Mouse (Mus musculus): ENCODE data around the gene Vmn1r21.
"Not testable (repeated sequence)": the region's sequence is repeated elsewhere in the genome, so short reads cannot be mapped to it uniquely, and the experiment has no call there.

Vmn1r21 gene

DNA sequence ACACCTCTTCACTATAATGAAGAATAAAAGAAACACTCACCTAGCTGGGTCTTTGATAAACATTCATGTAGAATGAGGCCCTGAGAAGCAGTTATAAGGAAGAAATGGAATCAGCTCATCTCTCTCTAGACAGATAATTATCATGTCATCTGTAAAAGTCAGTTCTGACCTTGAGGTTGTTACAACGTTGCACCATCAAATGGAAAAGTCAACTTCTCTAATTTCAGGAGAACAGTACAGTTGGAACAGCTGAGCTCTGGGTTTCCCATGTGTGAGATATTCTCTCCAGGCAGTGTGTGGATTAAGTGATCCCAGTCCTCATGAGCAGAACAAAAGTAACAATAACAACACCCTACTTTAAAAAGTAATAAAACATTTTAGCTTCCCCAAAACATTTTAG is at the start of gene Vmn1r21:
Vmn1r21 (minus strand) TSS at position 58 of the 400 bp plus-strand sequence.
- H3K27me3 ChIP-seq (ENCODE audit: control insufficient read depth, insufficient read depth, low read length, poor library complexity, severe bottlenecking), result no peaks in the 10 kb centered on the region
- DNase-seq (ENCODE audit: low read depth, low spot score), result no peak

DNA sequence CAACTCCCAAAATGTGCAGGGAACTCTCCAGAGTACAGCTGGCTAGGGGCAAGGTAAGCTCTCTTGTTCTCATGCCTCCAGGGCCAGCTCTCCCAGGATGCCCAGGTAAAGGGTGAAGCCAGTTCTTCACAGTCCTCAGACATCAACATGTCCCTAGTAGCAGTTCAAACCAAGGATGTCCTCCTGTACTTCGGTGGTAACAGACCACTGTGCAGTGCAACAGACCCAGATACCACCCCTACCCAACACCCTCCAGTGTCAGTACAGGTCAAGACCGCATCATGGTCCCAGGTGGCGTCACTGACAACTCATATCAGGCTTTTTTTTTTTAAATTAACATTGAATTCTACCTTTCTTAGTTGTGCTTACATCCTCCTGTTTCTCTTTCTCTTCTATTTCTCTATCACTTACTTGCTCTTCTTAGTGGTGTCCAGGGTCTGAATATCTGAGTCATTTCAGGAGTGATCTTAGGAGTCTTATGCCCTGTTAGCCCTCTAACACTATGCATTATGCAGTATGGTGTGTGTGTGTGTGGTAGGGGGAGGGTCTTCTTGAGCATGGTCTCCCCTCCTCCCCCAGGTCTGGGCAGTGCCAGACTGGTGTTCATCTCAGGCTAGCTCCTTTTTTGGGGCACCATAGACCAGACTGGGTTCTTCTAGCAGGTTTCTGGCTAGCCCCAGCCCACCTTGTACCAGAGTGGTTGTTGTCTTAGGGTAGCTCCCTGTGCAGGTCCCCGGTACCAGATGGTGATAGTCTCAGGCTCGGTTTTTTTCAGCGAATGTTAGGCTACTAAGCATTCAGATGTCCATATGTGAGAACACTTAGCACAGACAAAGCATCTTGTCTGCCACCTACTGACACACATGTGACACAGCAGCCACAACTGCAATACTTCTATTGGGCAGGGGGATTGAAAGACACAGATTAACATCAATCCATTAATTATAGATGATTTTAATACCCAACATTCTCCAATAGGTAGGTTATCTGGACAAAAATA is 9.2 kb upstream of the Vmn1r21 start:
- Histone ChIP-seq H3K36me3 (ENCODE audit: control insufficient read depth, insufficient read depth, low read length, poor library complexity, severe bottlenecking) (no peaks in the 10 kb centered on the region), H3K27me3 (ENCODE audit: control insufficient read depth, insufficient read depth, low read length, poor library complexity, severe bottlenecking) (no peaks in the 10 kb centered on the region)
- peak; percentile 61 for DNase-seq (ENCODE audit: low read depth, low spot score)

More for the DNA sequence above, at the start of gene Vmn1r21:
- H3K36me3 ChIP-seq (ENCODE audit: control insufficient read depth, insufficient read depth, low read length, poor library complexity, severe bottlenecking), result no peaks in the 10 kb centered on the region

DNA sequence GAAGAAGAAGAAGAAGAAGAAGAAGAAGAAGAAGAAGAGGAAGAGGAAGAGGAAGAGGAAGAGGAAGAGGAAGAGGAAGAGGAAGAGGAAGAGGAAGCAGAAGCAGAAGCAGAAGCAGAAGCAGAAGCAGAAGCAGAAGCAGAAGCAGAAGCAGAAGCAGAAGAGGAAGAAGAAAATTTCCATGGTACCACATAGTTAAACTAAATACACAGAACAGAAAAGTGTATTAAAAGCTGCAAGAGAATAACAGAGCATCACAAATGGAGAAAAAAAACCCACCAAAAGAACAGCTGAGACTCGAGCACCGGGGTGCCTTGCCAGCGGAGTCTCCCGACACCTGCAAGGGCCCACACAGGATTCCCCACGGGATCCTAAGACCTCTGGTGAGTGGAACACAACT is 1.0 kb upstream of the Vmn1r21 start:
- not testable (repeated sequence) for DNase-seq (ENCODE audit: low read depth, low spot score); H3K36me3 ChIP-seq (ENCODE audit: control insufficient read depth, insufficient read depth, low read length, poor library complexity, severe bottlenecking); H3K27me3 ChIP-seq (ENCODE audit: control insufficient read depth, insufficient read depth, low read length, poor library complexity, severe bottlenecking)

DNA sequence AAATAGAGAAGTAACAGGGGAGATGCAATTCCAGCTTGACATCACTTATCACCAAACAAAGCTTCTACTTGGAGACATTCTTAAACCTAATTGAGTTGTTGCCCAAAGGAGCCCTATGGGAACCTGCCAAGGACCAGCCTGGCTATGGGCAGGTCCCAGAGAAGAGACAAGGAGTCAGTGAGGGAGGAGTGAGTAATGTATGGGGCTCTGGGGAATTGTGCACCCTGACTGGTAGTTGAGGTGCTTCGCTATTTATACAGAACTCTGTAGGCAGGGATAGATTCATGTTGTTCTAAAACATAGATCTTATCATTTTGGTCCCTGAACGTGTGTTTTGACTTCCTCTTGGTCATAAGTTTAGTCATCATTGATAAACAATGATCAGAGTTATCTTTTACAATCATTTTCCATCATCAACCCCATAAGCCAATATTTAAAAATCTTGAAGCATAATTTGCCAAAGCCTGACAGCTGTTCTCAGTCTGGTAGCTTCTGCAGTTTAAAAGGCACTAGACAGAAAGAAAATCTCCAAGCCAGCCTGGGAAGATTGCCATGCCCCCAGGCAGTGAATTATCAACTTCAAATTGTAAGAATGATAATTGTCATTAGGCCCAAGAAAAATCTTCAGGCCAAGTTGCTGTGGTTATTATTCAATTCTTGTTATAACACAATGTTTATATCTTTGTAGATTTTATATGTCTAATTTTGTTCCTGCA is 10.3 kb downstream of the Vmn1r21 start:
- Histone ChIP-seq H3K27me3 (ENCODE audit: control insufficient read depth, insufficient read depth, low read length, poor library complexity, severe bottlenecking) (no peaks in the 10 kb centered on the region), H3K36me3 (ENCODE audit: control insufficient read depth, insufficient read depth, low read length, poor library complexity, severe bottlenecking) (no peaks in the 10 kb centered on the region)
- no peak for DNase-seq (ENCODE audit: low read depth, low spot score)

DNA sequence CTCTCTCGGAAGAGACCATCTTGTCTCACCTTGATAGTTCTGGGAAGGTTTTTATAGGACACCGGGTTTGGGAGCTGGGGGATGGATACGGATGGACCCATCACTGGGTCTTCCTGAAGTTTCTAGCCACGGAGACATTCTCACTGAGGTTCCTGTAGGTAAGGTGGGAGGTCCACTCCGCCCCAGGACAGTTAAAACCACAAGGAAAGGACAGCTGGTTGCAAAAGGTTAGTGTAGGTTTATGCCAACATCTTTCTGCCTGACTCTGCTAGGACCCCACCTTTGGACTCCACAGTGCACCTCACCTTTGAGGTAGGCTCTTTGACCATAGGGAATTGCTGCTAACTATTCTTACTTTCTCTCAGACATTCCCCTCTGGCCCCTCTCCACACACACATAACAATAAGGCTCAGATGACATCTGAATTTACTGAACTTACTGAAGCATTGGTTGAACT is 24.9 kb downstream of the Vmn1r21 start:
- peak; percentile 5 for DNase-seq (ENCODE audit: low read depth, low spot score)
- Histone ChIP-seq H3K27me3 (ENCODE audit: control insufficient read depth, insufficient read depth, low read length, poor library complexity, severe bottlenecking) (no peaks in the 10 kb centered on the region; the same call in 1 of the 2 replicates), H3K36me3 (ENCODE audit: control insufficient read depth, insufficient read depth, low read length, poor library complexity, severe bottlenecking) (no peaks in the 10 kb centered on the region)

DNA sequence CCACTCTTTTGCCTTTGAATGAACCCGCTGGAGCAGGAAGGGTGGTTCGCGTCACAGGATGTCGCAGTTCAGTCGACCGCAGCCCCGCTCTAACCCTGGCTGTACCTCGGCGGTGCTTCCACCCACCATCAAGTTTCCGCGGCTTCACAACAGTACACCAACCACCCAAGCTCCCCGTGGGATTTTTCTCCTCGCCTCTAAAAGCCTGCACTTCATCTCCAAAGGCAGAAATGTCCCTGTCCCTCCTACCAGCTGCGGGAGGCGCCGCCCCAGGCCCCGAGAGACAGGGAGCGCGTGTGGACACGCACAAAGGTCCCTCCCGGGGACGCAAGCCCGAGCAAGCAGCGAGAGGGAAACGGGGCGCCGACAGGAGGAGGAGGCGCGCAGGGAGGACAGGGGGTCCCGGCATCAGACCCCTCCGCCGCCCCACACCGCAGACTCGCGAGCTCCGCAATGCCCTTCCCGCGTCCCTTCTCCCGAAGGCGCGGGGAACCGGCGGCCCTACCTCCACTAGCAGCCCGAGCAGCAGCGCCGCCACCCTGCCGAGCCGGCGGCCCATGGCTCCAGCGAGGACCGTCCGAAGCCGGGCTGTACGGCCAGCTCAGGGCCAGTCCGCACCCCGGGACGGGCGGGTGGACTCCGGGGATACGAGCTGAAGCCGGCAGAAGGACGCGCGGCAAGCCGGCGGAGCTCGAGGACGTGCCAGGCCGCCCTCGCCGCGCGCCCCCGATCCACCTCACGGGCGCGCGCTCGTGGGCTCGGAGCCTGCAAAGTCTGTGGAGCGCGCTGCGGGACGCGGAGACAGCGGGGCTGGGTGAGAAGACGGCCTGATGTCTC is 25.5 kb downstream of the Vmn1r21 start, which contains the start of gene Vopp1:
Vopp1 (minus strand) TSS at position 738 of the 837 bp plus-strand sequence.
- peak; percentile 72 for DNase-seq (ENCODE audit: low read depth, low spot score)

DNA sequence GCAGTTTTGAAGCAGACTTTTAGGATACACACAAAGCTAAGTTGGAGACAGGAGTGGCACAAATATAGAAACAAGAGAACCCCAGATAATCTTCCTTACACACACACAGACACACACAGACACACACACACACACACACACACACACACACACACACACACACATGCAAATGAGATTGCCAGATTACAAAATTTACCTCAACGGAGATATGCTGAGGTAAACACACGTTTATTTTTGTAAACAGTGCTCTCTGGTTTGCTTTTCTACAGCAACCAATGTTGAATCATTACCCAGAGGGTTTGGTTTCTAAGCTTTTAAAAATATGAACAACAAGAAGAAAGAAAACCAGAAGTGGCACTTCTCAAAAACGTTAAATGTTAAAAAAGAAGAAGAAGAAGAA is 26.7 kb downstream of the Vmn1r21 start:
- Histone ChIP-seq H3K36me3 (ENCODE audit: control insufficient read depth, insufficient read depth, low read length, poor library complexity, severe bottlenecking) (no peaks in the 10 kb centered on the region), H3K27me3 (ENCODE audit: control insufficient read depth, insufficient read depth, low read length, poor library complexity, severe bottlenecking) (no peaks in the 10 kb centered on the region; the same call in 1 of the 2 replicates)
- peak; percentile 27 for DNase-seq (ENCODE audit: low read depth, low spot score)

More for the DNA sequence above, 25.5 kb downstream of the Vmn1r21 start, which contains the start of gene Vopp1:
- no peaks in the 10 kb centered on the region; the same call in 1 of the 2 replicates for H3K27me3 ChIP-seq (ENCODE audit: control insufficient read depth, insufficient read depth, low read length, poor library complexity, severe bottlenecking)
- no peaks in the 10 kb centered on the region for H3K36me3 ChIP-seq (ENCODE audit: control insufficient read depth, insufficient read depth, low read length, poor library complexity, severe bottlenecking)

DNA sequence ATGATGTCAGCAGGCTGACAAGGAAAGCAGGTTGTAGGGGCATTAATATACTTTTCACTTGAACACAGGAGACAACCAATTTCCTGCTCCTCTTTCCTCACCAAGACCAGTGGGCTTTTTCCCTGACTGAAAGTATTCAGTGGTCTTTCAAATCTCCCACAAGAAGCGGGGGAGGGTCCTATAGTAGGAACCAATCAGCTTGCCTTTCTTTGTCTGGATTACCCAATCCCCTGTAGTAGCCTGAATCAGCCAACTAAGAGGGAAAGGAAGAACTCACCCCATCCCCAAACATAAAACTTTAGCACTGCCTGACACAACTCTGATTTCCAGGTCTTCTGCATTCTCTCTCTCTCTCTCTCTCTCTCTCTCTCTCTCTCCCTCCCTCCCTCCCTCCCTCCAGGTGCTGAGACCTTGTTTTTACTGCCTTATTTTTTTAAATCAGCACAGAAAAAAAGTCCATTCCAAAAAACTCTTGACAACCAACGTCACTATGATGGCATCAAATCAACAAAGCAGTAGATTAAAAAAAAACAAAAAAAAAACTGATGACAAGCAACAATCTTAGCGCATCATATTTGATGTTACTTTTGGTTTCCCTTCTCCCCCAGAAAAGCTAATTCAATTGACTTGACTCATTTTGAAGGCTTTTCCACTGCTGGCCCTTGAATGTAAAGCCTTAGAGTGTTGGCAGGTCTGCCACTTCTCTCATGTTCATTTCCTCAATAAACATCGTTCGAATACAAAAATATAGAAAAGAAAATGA is 27.3 kb downstream of the Vmn1r21 start:
- Histone ChIP-seq H3K36me3 (ENCODE audit: control insufficient read depth, insufficient read depth, low read length, poor library complexity, severe bottlenecking) (no peaks in the 10 kb centered on the region), H3K27me3 (ENCODE audit: control insufficient read depth, insufficient read depth, low read length, poor library complexity, severe bottlenecking) (no peaks in the 10 kb centered on the region; the same call in 1 of the 2 replicates)
- DNase-seq (ENCODE audit: low read depth, low spot score), result peak; percentile 35

DNA sequence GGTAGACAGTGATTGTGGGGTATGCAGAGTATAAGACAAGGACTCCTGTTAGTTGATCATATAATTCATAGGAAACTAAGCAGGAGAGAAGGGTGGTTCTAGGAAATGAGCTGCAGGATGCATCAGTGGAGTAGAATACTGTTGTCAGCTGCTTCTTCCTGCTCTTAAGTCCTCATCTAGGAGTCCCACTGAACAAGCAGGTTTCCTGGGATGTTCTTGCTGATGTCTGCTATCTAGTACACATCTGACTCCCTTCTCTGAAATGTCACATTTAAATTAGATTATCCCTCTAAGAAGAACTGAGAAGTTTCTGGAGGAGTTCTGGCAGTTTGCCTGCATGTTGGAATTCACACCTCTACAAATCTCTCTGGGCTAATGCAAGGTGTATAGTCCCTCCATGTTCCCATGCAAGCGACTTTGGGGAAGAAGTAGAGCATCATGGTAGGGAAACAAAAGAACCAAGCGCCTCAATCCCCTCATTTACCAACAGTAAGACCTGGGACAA is 35.7 kb downstream of the Vmn1r21 start:
- Histone ChIP-seq H3K27me3 (ENCODE audit: control insufficient read depth, insufficient read depth, low read length, poor library complexity, severe bottlenecking) (no peaks in the 10 kb centered on the region), H3K36me3 (ENCODE audit: control insufficient read depth, insufficient read depth, low read length, poor library complexity, severe bottlenecking) (no peaks in the 10 kb centered on the region)
- no peak for DNase-seq (ENCODE audit: low read depth, low spot score)

DNA sequence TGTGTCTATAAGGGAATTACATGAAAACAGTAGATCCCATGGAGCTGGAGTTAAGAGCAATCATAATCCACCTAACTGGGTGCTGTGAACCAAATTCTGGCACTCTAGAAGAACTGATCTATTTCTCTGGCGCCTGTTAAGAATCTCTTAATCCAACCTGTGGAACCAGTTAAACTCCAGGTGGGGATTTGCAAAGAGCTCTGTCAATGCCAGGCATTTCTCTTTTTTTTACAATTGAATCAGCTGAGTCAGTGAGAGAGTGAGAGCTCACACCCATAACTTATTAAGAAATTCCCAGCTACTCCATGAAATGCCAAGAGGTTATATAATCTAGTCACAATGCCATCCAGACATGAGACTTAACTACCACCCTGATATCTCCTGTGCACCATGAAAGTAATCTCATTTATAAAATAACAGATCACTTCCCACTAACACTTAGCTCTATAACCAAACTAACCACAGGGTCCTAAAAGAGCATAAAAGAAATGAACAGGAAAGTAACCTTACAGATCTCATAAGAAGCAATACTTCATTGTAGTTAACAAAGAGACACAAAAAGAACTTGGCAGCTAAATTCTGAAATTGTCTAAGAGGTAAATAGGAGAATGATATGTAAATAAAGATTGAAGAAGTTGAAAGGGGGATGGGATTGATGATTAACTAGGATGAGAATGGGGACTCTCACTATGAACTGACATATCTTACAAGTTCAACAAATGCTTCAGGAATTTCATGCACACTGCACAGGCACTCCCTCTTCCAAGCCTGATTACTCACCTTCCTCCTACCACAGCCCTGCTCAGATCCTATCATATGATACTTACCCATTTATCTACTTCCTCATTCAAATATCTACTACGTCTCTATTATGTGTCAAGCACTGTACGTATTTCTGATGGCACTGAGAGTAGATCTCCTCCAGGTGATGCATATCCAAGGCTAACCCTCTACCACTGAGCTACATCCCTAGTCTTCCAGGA is 38.1 kb downstream of the Vmn1r21 start:
- peak; percentile 10 for DNase-seq (ENCODE audit: low read depth, low spot score)
- no peaks in the 10 kb centered on the region for H3K27me3 ChIP-seq (ENCODE audit: control insufficient read depth, insufficient read depth, low read length, poor library complexity, severe bottlenecking)
- no peaks in the 10 kb centered on the region for H3K36me3 ChIP-seq (ENCODE audit: control insufficient read depth, insufficient read depth, low read length, poor library complexity, severe bottlenecking)

DNA sequence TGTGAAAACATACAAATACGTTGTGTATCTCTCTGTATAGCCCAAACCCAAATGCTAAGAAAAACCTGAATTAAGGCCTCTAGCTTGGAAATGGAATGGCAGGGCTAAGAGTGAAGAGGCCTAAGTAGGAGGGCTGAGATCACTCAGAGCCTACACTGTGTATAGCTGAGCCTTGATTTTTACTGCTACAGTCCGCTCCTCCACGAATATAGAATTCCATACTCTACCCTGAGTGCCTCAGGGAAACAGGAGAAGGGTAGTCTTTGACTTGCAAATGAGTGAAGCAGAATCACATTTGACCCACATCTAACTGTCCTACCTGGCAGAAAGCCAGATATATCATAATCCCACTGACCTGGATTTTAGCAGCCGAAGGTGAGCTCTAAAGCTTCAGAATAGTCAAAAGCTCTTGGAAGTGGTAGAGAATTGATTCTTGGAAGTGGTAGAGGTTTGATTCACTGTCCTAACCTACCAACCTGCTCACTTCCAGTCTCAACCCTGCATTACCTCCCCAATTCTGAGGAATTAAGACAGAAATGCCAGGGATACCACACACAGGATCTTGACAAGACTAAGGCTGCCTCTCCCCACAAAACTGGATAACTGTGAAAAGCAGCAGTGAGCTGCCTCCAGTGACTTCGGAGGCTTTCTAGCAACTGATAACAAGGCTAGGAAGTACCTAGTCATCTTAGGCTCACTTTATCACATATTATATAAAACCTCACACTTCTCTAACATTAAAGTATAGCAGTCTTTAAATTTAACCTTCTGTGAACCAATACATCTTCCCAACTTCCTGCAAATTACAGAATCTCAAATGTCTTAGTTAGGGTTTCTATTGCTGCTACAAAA is 44.7 kb downstream of the Vmn1r21 start:
- H3K36me3 ChIP-seq (ENCODE audit: control insufficient read depth, insufficient read depth, low read length, poor library complexity, severe bottlenecking), result no peaks in the 10 kb centered on the region
- no peak for DNase-seq (ENCODE audit: low read depth, low spot score)
- H3K27me3 ChIP-seq (ENCODE audit: control insufficient read depth, insufficient read depth, low read length, poor library complexity, severe bottlenecking), result no peaks in the 10 kb centered on the region

DNA sequence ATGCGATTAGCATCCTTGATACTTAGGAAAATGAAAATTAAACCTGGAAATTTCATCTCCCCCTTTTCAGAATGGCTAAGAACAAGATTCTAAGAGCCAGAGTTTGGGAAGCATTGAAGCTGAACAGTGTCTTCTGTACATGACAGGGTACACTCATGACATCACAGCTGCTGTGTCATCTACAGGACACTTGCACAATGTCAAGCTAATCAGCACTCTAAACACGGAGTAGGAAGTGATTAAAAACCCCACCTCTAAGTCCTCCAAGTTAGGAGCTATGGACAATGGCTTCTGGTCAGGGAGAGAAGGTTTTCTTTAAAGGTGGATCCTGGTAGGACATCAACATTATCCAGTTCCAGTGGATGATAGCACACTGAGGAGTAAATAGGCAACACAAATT is 47.0 kb downstream of the Vmn1r21 start:
- no peaks in the 10 kb centered on the region for H3K27me3 ChIP-seq (ENCODE audit: control insufficient read depth, insufficient read depth, low read length, poor library complexity, severe bottlenecking)
- no peaks in the 10 kb centered on the region for H3K36me3 ChIP-seq (ENCODE audit: control insufficient read depth, insufficient read depth, low read length, poor library complexity, severe bottlenecking)
- DNase-seq (ENCODE audit: low read depth, low spot score), result no peak

Data from splenic B cell, adult 2 months (primary cell).